Mouse (Mus musculus) mouse trophoblast stem cell (cell line): ENCODE results near the gene Fbxo9.
"Not testable (repeated sequence)": the region's sequence is repeated elsewhere in the genome, so short reads cannot be mapped to it uniquely, and the experiment has no call there.

Experiments
- in situ Hi-C, 2 experiments: fragments of 300-500 bp; cut with MseI, MboI; formaldehyde crosslinking; loops; 2 replicates in 1 of 2; 3 replicates in 1 of 2; pipeline ENCODE4 v1.15.1; 2025

Fbxo9 gene

DNA sequence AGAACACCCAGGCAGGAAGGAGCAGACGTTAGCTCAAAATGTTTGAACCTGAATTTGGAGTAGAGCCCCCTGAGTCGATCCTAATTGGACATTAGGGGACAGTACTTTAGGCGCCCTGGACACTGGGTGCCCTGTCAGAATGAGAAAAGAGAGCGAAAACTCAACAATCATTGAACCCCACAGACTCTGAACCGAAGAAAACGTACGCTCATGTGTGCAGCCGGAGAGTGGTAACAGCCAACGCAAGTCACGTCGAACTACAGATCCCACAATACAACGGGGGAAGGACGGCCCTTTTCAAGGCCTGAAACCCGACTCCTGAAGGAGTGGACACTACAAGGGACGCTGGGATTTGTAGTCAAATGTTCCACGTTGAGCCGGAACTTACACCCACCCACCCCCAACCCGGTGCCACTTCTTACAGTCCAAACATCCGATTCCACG, at the start of gene Fbxo9, which contains the start of gene Ick:
Gene Fbxo9, minus strand, starts transcription at position 270 of the 444 bp plus-strand sequence.
Gene Ick, plus strand, starts transcription at position 397 of the 444 bp plus-strand sequence.
- in situ Hi-C loops, result no loop called here

GRCm38 (mm10) chr9:78157221-78157620, 48.4 kb upstream of the Fbxo9 start:
- in situ Hi-C loops, result loop anchor here in 1 of 2 experiments (5.0 kb wide), 1 partner anchor 40 kb away; no protein-coding TSS in a partner anchor

- in situ Hi-C loops, result no loop called here
Measured at GRCm38 (mm10) chr9:78154211-78154977, 45.5 kb upstream of the Fbxo9 start.

DNA sequence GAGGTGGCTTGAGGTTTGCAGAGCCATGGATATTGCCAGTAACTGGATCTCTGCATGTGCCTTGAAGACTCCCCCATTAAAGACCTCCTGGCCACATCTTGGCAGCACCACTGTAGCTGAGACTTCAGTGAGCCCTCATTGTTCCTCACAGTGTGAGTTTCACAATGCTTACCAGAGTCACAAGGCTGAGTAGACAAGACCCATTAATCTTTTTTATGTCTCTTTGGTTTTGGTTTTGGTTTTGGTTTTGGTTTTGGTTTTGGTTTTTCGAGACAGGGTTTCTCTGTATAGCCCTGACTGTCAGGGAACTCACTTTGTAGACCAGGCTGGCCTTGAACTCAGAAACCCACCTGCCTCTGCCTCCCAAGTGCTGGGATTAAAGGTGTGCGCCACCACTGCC, 40.9 kb upstream of the Fbxo9 start:
- in situ Hi-C loops, result not testable (repeated sequence)

DNA sequence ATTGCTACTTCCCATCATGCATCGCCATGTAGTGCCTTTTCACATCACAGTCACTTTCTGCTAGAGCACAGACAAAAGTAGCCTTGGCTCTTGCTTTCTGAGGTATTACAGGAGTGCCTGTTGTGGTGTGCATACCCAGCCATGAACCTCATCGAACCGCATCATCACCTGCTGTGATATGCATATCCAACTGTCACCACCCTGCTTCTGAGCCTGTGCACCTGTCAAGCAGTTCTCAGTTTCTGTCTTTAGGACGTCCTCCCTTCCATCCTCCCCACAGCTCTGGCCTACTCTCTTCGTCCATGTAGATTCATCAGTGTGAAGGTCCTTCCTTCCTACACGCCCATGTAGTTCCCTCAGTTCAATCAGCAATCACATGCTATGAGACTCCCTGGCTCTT, 39.3 kb upstream of the Fbxo9 start:
- in situ Hi-C loops, result no loop called here

- in situ Hi-C loops, result no loop called here
Measured at GRCm38 (mm10) chr9:78146627-78147026, 37.8 kb upstream of the Fbxo9 start.

GRCm38 (mm10) chr9:78146099-78146498, 37.2 kb upstream of the Fbxo9 start:
- in situ Hi-C loops, result no loop called here

DNA sequence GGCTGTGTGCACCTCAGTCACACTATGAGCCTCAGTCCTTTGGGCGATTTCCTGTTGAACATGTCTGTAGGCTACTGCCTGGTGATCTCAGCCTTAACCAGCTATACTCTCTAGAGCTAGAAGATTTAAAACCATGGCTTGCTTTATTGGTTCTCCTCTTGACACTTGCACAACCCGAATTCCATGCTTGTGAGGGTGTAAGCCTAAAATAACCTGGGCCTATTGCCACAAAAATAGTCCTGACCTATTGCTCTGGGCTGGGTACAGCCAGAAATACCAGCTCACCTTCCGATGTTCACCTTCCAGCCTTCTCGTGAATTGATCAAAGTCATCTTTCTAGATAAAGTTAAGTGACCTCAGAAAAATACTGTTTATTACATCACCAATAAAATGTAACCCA, 30.6 kb upstream of the Fbxo9 start:
- in situ Hi-C loops, result no loop called here

DNA sequence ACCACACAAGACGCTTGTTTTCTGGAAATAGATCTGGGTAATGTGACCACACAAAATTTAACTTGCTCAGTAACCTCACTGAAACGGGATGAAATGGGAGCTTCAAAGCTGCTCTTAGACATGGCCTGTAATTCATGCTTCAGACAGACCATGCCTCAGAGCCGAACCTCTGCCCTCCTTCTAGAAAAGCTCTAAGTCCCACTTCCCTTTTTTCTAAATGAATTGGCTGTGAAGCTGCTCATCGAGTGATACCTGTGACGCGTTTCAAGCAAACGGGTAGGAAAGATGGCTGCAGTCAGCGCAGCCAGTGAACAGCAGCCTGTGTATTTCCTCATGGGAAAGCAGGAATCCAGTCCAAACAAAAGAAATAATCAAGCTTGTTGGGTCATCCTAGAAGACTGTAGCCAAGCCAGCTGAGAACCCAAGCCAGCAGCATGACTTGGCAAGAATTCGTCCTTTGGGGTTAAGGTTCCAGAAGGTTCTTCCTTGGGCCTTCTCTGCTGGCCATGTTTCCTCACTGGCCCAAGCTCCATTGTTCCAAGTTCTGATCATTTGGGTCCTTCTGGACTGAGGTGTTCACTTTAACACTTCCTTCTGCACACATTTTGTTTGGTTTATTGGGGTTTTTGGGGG, 29.3 kb upstream of the Fbxo9 start:
- in situ Hi-C loops, result no loop called here

- in situ Hi-C loops, result no loop called here
Measured at GRCm38 (mm10) chr9:78135658-78136057, 26.8 kb upstream of the Fbxo9 start.

DNA sequence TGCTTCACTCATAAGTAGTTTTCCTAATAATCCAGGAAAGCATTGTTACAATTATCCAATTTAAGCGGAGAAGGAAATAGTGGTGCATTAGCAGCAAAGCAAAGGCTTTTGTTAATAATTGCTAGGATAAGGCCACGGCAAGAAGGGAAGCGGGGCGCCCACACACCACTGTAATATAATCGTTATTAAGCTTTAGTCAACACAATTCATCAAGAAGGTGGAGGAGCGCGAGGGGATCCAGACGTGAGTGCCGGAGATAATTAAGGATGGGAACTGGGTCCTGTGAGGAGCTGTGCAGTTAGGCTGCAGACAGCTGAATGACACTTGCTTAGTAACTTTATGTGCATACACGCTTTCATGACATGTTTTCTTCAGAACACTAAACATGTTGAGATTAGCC, 17.8 kb upstream of the Fbxo9 start:
- in situ Hi-C loops, result no loop called here

GRCm38 (mm10) chr9:78126007-78126406, 17.1 kb upstream of the Fbxo9 start:
- in situ Hi-C loops, result no loop called here

DNA sequence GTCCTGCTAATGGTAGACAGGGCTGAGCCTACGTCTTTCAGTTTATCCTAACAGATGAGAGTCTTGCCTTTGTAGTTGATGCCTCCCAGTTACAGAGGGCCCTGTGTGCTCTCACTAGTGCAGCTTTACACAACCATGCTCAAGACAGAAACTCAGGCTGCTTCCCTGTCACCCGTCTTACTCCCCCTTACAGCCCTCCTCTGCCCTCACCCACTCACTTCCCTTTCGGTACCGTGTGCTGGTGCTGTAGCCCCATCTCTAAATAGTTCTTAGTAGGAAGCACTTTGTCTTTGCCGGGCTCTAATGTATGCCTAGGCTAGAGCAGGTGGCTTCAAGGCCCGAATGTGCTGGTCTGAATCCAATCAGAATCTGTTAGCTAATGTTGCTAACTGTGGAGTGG, 15.4 kb upstream of the Fbxo9 start:
- in situ Hi-C loops, result no loop called here

DNA sequence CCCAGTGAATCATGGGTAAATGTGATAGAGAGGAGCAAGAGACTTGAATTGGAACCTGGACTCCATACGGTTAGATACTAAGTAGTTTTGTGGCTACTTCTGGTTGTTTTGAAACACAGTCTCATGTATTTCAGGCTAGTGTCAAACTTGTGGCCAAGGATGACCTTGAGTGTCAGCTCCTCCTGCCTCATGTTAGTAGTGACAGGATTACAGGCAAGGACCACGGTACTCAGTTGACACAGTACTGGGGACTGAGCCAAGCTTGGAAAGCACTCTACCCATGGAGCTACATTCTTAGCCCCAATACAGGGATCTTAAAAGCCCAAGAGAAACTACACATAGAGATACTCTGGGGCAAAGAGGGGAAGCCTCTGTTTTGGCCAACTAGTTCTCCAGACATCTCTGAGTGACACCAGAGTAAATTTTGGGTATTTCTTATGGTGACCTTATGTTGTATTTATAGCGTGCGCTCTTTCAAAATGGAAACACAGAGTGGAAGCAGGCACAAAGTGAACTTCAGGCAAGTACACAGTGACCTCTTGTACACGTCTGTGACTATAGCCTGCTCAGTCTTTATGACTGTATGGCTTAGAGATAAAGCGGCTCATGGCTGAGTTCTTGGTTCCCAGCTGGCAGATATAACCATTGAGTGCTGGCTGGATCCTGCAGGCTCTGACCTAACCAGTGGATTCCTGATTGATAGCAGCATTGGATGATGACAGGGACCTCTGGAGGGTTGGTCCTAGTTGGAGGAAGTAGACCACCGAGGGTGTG, 14.3 kb upstream of the Fbxo9 start:
- in situ Hi-C loops, result no loop called here

- in situ Hi-C loops, result no loop called here
Measured at GRCm38 (mm10) chr9:78121985-78122384, 13.1 kb upstream of the Fbxo9 start.

- in situ Hi-C loops, result no loop called here
Measured at GRCm38 (mm10) chr9:78121358-78121757, 12.5 kb upstream of the Fbxo9 start.

DNA sequence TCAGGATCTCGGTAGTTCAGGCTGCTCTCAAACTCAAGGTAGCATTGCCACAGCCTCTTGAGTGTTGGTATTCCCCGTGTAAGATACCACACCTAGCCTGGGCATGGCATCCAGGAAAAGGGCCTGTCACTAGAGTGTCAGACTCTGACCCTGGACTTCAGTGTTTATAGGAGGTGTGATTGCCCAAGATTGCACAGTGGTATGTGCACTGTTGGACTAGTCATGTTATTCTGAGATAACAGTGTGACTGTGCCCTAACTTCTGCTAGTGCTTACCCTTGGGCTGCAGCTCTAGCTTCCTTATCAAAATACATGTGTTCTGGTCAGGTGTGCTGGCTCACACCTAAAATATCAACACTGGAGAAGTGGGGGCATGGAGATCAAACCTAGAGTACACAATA, 8.8 kb upstream of the Fbxo9 start:
- in situ Hi-C loops, result loop anchor here in 1 of 2 experiments (5.0 kb wide), 1 partner anchor 40 kb away; no protein-coding TSS in a partner anchor

GRCm38 (mm10) chr9:78115746-78116145, 6.9 kb upstream of the Fbxo9 start:
- in situ Hi-C loops, result loop anchor here in 1 of 2 experiments (5.0 kb wide), 1 partner anchor 42 kb away; no protein-coding TSS in a partner anchor

DNA sequence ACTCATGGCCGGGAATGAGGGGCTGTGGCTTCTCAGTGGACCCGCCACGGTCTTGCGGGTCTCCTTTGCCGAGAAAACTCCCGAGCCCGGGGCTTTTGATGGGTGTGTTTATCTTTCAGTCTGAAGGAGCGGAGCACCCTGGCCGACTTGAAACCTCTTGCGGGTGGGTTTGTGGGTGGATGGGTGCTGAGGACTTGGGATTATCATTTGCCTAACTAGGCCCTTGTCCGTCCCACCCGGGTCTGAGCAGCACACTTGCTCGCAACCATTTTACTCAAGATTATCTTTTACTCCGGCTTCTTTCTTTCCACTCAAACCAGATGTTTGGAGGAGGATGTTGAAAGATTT, 4.6 kb upstream of the Fbxo9 start:
- in situ Hi-C loops, result loop anchor here in 1 of 2 experiments (5.0 kb wide), 1 partner anchor 54 kb away; no protein-coding TSS in a partner anchor

GRCm38 (mm10) chr9:78112770-78113537, 4.1 kb upstream of the Fbxo9 start:
- in situ Hi-C loops, result loop anchor here in 1 of 2 experiments (5.0 kb wide), 1 partner anchor 54 kb away; no protein-coding TSS in a partner anchor

GRCm38 (mm10) chr9:78111456-78111855, 2.6 kb upstream of the Fbxo9 start:
- in situ Hi-C loops, result loop anchor here in 1 of 2 experiments (5.0 kb wide), 1 partner anchor 56 kb away; no protein-coding TSS in a partner anchor
